Mouse (Mus musculus) left cerebral cortex, postnatal 36 days (tissue): ENCODE measurements at regions not wholly inside any gene's neighbourhood (a gene's known extent, or its start where the extent isn't known, plus 50 kb on each side); places are given as distances from the start of the nearest gene placed in this dataset.
A peak's percentile ranks its signal among the peaks of the same experiment; 100 is the strongest.

Source experiments
- DNase-seq, 2 experiments: peaks; one replicate each; pipeline ENCODE4 v3.0.0; 2021 to 2022; ENCODE audit warnings: low spot score in 2 of 2, mixed read lengths in 1 of 2
- intact Hi-C: fragments of 180-260 bp; cut with DNase I; formaldehyde crosslinking; loops from one replicate; pipeline ENCODE4 v1.15.1; 2025

GRCm38 (mm10) chr16:86454810-86455209, 553.2 kb upstream of the Adamts5 start:
- intact Hi-C loops = no loop called here
- DNase-seq = no peak

- no peak for DNase-seq
Observed at GRCm38 (mm10) chr16:86454031-86454430, 552.4 kb upstream of the Adamts5 start.

DNA sequence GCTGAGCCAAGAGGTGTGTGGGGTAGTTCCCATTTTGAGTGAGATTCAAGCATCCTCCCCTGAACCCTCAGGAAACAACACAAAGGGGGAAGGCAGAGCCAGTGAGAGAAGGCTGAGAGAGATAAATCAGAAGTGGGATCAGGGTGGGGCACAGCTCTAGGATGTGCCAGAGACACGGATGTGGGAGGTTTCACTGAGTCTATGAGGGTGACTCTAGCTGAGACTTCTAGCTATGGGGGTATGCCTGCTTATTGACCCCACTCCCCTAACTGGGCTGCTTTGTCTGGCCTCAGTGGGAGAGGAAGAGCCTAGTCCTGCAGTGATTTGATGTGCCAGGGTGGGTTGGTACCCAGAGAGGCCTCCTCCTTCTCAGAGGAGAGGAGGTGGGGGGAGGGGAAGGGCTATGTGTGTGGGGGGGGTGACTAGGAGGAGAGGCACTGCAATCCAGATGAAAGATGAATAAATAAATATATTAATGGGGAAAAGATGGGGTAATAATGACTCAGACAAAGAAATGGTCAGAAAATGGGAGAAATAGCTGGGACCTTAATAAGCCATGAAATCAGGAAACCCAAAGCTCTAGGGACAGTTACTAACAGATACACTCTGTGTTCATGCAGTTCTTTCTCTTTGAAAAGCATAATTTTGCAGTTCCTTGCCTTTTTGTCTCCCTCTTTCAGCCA, 547.0 kb upstream of the Adamts5 start:
- no peak for DNase-seq
- intact Hi-C loops = no loop called here

More at GRCm38 (mm10) chr16:86454031-86454430, 552.4 kb upstream of the Adamts5 start:
- intact Hi-C loops = no loop called here

DNA sequence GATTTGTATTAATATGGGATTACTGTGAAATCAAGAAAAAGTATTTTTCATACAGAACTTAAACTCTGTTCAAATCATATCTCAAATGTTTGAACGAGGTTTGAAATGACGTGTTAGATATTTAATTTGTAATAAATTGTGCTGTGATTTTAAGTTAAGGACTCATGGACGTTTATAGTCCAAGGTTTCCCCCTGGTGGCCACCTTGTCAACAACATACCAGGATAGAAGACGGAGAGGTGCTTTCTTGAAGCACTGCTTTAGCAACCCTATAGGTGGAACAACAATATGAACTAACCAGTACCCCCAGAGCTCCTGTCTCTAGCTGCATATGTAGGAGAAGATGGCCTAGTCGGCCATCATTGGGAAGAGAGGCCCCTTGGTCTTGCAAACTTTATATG, 517.8 kb upstream of the Adamts5 start:
- peak; percentile 30 to 41 for DNase-seq
- intact Hi-C loops = loop anchor here (2.0 to 5.0 kb wide), 4 partner anchors 225 to 828 kb away; no protein-coding TSS in a partner anchor

GRCm38 (mm10) chr16:86404309-86404708, 502.7 kb upstream of the Adamts5 start:
- DNase-seq = no peak
- intact Hi-C loops = no loop called here

GRCm38 (mm10) chr16:86401381-86401780, 499.8 kb upstream of the Adamts5 start:
- intact Hi-C loops = no loop called here
- DNase-seq = no peak

DNA sequence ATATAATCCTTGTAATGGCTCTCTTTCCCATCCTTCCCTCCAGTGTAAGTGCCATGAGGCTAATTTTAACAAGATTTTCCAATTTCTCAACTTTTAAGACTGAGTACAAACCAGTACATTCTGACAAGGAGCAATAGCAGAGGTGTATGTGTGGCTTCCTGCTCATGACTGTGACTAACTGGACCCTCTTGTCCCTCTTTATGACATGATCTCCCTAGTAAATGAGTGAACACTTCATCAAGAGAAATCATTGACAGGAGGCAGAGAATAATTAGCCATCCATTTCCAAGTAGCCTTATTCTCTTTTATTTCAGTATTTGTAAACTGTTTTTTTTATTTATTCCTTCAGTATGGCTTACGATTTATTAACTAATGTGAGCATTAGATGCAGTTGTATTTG, 497.7 kb upstream of the Adamts5 start:
- intact Hi-C loops = no loop called here
- no peak for DNase-seq

DNA sequence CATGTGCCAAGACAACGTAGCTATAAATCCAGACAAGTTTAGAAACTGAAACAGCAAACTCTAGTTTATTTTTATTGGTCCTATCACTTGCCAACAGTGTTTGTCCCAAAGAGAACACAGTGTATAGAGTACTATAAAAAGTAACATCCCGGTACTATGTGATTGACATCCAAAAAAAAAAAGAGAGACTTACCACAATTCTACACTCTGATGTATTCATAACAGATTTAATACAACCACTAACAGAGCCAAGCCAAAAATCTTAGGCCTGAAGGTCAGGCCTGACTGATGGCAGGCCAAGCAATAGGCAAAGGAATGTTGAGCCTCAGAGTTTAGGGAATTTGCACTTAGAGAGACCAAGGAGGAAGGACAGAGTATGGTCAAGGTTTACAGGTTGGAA, 495.9 kb upstream of the Adamts5 start:
- intact Hi-C loops = no loop called here
- DNase-seq = no peak

DNA sequence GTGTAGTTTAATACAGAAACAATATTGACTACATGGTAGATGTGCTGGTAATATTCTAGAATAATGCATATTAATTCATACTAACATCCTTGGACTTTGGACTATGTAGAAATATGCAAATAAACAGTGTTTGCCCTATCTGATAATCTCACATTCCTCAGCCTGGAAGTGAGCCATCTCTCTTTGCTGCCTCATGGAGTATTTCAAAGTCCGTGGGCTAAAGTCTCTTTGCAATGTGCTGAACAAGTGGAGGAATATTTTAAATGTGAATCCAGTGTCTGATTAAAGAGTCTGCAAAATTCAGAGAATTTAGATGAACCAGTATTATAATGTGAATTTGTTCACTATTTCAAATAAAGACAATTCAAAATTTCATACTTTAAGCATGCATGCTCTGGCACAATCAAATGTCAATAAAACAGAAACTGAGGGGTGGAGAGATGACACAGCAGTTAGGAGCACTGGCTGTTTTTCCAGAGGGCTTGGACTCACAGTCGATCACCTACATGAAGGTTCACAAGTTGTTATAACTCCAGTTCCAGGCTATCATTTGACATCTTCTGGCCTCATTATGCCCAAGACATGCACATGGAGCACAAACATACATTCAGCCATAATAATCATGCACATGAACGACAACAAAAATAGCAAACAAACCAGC, 487.6 kb upstream of the Adamts5 start:
- no peak for DNase-seq
- intact Hi-C loops = no loop called here

GRCm38 (mm10) chr16:86388128-86388527, 486.5 kb upstream of the Adamts5 start:
- no peak for DNase-seq
- intact Hi-C loops = no loop called here

DNA sequence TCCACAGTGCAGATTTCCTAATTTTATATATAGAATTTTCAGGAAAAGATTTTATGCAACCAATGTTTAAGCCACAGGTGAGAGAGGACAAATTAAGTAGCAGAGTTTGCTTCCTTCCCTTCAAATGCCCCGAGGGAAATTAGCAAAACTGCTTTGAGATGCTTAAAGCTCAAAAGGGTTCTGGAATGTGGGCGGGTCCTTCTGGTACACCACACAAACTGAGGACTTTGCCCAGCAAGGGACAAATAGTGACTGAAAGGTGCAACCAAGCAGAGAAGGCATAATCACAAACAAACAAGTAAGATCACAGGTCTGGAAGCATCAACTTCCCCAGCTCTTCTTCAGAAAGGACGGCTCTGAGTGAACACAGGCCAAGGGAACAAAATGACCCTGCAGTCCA, 476.4 kb upstream of the Adamts5 start:
- intact Hi-C loops = no loop called here
- DNase-seq = no peak

GRCm38 (mm10) chr16:86371652-86372051, 470.0 kb upstream of the Adamts5 start:
- no peak for DNase-seq
- intact Hi-C loops = no loop called here

DNA sequence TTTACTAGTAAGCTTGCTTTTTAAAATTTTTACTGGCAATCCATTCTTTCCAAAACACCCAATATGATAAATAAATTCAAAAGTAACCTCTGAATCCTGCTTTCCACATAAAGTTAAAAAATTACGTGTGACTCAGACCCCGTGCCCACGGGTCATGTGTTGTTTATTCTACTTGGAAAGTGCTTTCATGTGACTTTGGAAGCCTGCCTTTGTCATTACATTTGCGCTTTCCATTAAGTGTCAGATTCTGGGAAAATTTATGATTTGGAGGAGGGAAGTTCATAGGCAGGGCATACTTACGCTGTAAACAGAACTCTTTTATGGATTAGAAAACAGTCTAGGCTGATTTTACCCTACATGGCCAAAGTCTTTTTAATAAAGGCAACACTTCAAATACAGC, 466.8 kb upstream of the Adamts5 start:
- no peak for DNase-seq
- intact Hi-C loops = no loop called here

DNA sequence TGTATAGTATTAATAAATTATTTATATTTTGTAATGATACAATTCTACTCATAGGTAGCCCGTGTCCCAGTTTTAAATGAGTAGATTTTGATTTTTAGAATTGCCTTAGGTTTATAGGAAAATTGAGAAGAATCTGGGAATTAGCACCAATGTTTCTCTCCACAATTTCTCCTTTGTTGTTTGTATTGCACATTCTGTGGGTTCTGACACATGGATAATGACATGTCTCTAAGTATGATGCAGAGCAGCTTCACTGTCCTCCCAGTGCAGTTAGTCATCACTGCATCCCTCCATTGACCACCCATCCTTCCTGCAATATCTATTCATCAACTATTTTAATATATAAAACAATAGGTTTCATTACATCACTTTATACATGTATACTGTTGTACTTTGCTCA, 464.6 kb upstream of the Adamts5 start:
- intact Hi-C loops = no loop called here
- no peak for DNase-seq

DNA sequence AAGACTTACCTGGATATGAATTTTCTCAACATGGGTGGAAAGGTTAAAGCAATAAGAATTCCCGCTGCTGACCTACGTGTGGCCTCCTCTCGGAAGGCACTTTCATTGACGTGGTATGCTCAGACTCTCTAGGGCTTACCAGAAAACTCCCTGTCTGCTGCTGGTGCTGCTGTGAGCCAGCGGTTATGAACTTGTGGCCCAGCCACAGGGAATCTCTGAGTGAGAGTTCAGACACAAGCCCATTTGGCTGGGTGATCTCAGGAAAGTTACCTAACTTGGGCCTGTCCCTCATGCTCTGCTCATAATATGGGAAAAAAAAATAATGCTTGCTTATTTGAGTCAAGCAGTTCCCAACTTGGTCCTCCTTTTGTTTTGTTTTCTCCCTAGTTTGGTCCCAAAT, 459.5 kb upstream of the Adamts5 start:
- DNase-seq = no peak
- intact Hi-C loops = no loop called here

DNA sequence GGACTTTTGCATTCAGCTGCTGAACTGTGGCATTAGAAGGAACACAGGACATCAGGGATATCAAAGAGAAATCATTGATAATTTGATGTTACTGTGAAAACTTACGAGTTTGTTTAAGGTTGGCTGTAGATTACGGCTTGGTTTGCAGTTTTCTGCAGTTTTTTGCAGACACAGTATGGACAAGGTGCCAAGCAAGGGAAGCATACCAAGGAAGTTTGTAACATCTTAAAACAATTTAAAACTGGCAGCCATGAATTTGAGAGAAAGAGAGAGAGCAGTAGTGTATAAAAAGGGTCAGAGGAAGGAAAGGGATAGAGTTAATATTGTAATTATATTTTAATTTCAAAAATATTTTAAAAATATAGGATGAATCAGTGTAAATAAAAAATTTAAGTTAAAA, 453.4 kb upstream of the Adamts5 start:
- no peak for DNase-seq
- intact Hi-C loops = no loop called here

DNA sequence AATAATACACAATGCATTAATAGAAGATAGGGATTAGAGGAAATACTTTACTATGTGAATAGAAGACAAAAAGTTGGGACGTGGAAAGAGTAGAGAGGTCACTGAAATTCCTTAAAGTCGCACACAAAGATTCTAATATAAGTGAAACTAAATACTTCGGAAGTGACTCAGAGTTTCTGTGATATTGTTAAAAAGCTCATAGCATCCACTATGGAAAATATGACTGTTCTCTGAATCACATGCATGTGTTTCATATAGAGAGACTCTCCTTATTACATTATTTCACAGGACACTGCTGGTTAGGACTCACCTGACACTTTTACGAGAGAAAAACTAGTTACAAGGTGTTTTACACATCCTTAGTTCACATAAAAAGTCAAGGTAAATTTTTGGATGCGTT, 446.1 kb upstream of the Adamts5 start:
- no peak for DNase-seq

DNA sequence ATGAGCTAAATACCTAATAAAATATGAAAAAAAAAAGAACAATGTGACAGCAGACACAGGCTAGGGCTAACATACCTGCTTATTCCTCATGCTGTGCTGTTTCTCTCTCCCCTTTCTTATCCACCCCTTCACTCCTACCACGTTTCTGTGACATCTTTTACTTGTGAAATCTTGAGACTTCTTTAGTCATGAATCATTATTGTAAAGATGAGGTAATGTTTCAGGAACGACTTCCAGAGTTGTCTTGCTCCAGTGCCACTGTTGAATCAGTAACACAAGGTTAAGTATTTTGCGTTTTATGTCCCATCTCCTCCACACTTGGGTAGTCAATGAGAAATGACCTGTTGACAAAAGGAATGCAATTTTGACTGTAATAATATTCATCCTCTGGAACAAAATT, 445.3 kb upstream of the Adamts5 start:
- intact Hi-C loops = no loop called here
- DNase-seq = no peak

More for the DNA sequence above, 446.1 kb upstream of the Adamts5 start:
- intact Hi-C loops = no loop called here

GRCm38 (mm10) chr16:86340311-86340710, 438.7 kb upstream of the Adamts5 start:
- intact Hi-C loops = no loop called here
- no peak for DNase-seq

DNA sequence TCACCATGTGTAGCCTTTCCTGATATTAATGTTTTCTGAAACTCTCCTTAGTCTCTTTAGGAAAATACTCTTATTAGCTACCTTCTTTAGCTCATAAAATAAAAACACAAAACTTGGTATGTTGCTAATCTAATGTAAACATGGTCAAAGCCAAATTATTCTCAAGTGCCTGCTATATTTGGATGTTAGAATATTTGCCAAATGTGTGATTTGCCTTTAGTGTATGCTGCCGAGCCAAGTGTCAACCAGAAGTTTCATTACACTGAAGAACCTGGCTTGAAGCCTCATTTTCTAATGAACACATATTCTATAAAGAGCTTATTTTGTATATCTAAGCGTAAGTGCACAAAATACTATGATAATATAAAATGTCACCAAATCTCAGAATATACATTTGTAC, 423.8 kb upstream of the Adamts5 start:
- intact Hi-C loops = no loop called here

DNA sequence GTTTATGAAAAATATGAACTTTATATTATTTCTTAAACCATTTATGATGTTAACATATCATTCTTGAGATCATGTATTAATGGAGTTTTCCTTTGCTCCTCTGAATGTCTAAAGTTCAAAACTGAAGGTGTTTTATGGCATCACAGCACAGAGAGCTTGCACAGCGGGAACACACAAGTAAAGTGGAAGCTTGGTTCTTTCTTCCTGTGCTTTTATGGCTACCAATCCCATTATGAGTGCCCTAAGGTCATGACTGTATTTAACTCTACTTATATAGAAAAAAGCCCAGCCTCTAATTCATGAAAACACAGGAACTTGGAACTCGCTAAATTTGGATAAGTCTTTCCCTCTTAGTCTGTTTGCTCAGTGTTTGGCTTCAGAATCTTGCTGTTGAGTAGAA, 417.3 kb upstream of the Adamts5 start:
- intact Hi-C loops = no loop called here

More for the DNA sequence above, 423.8 kb upstream of the Adamts5 start:
- DNase-seq = no peak

More for the DNA sequence above, 417.3 kb upstream of the Adamts5 start:
- no peak for DNase-seq
